In the genomic region with DNA sequence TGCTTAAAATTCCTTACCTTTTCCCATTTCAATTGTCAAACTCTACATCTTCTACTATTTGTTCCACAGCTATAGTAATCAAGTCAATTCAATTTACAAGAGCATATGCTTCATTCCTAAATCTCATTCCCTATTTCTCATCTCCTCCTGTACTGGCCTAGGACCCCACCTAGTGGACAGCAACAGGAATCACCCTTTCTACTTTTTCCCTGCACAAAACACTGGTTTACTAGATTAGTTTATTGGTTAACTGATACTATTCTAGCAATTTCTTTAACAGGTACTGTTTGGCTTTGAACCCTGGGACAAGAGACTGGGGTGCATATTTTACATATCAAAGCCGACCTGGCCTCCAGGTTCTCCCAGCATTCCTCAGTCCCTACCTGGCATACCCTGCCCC, we compare ENCODE assay signal across 9 mouse cellular contexts.
DNase-seq lines count a peak whose midpoint lies in the region; ATAC-seq and TF ChIP-seq lines count a peak whose summit lies in the region.
"Had no signal": no experiment of that assay in that cellular context is flagged by ENCODE, and none has a peak within 500 bp of the region (broad histone marks: within the 10 kb centered on the region; RNA-seq: fewer than 3 reads in every experiment).

No protein-coding gene starts in this region.

- no peaks in the 10 kb centered on the region for H3K9me3 ChIP-seq in liver, embryonic 14.5 days (ENCODE audit: control insufficient read depth, low read length)
- H3K9me3 ChIP-seq in forebrain, embryonic 16.5 days (ENCODE audit: control insufficient read depth, low read length) = no peaks in the 10 kb centered on the region
- H3K9me3 ChIP-seq: lung, embryonic 15.5 days had no signal

- no peak overlapping the region for H3K9ac ChIP-seq in liver, embryonic 14.5 days (replicated peaks)
- H3K9ac ChIP-seq in forebrain, embryonic 16.5 days (replicated peaks; ENCODE audit: low read depth, low read length) = no peak overlapping the region
- H3K9ac ChIP-seq: lung, embryonic 15.5 days had no signal

- TF ChIP-seq CTCF in layer of hippocampus, adult 2 months (conservative IDR thresholded peaks at IDR 0.05) = peak; percentile 94
- peak; percentile 64 for TF ChIP-seq CTCF in liver, embryonic 14.5 days (IDR thresholded peaks at IDR 0.05; ENCODE audit: low read depth)
- TF ChIP-seq CTCF in thymus, adult 2 months (IDR thresholded peaks at IDR 0.05; ENCODE audit: borderline replicate concordance, control insufficient read depth, extremely low read depth, insufficient read depth, low read length, poor library complexity) = no peak

- 8% methylated on average over 1 of the region's 1 CpGs for WGBS in liver, embryonic 14.5 days (ENCODE audit: insufficient replicate concordance)
- 40% methylated on average over 1 of the region's 1 CpGs for WGBS in thymus, adult 2 months
- WGBS in forebrain, embryonic 16.5 days = 0% methylated on average over 1 of the region's 1 CpGs

- no peak overlapping the region for H3K27ac ChIP-seq in layer of hippocampus, adult 2 months
- no peak overlapping the region for H3K27ac ChIP-seq in liver, embryonic 14.5 days
- H3K27ac ChIP-seq in thymus, adult 2 months (ENCODE audit: control insufficient read depth, insufficient read depth, low read length) = no peak overlapping the region
- no peak overlapping the region for H3K27ac ChIP-seq in forebrain, embryonic 16.5 days (ENCODE audit: low read length)
- H3K27ac ChIP-seq: lung, embryonic 15.5 days had no signal

- no peak for TF ChIP-seq EP300 in liver, embryonic 14.5 days (IDR thresholded peaks at IDR 0.05; ENCODE audit: low read depth)

- H3K27me3 ChIP-seq in liver, embryonic 14.5 days (ENCODE audit: control insufficient read depth, insufficient read depth, low read length) = no peaks in the 10 kb centered on the region
- H3K27me3 ChIP-seq in thymus, adult 2 months (ENCODE audit: control insufficient read depth, insufficient read depth, low read length) = no peaks in the 10 kb centered on the region
- no peaks in the 10 kb centered on the region for H3K27me3 ChIP-seq in forebrain, embryonic 16.5 days (replicated peaks; ENCODE audit: control insufficient read depth, insufficient read depth, low read length)
- H3K27me3 ChIP-seq: lung, embryonic 15.5 days had no signal

- H3K36me3 ChIP-seq in liver, embryonic 14.5 days (replicated peaks; ENCODE audit: control insufficient read depth, insufficient read depth, low read depth) = no peaks in the 10 kb centered on the region
- H3K36me3 ChIP-seq in thymus, adult 2 months (ENCODE audit: control insufficient read depth, insufficient read depth, low read length) = no peaks in the 10 kb centered on the region
- H3K36me3 ChIP-seq in forebrain, embryonic 16.5 days (ENCODE audit: control insufficient read depth, insufficient read depth) = no peaks in the 10 kb centered on the region
- H3K36me3 ChIP-seq: lung, embryonic 15.5 days had no signal

- H3K4me3 ChIP-seq in layer of hippocampus, adult 2 months = no peak overlapping the region
- no peak overlapping the region for H3K4me3 ChIP-seq in liver, embryonic 14.5 days (ENCODE audit: insufficient read depth in 1 of 2, low read depth in 2 of 2, low read length in 2 of 2)
- no peak overlapping the region for H3K4me3 ChIP-seq in thymus, adult 2 months (ENCODE audit: control insufficient read depth, insufficient read depth, low read length)
- H3K4me3 ChIP-seq in forebrain, embryonic 16.5 days (replicated peaks; ENCODE audit: low read length) = no peak overlapping the region
- H3K4me3 ChIP-seq: lung, embryonic 15.5 days had no signal

- H3K4me2 ChIP-seq in liver, embryonic 14.5 days (ENCODE audit: low read depth) = no peak overlapping the region
- H3K4me2 ChIP-seq in forebrain, embryonic 16.5 days (ENCODE audit: low read length) = no peak overlapping the region
- H3K4me2 ChIP-seq: lung, embryonic 15.5 days had no signal

- H3K4me1 ChIP-seq in liver, embryonic 14.5 days (replicated peaks; ENCODE audit: control insufficient read depth in 2 of 2, insufficient read depth in 2 of 2, low read length in 1 of 2) = no peaks in the 10 kb centered on the region
- no peaks in the 10 kb centered on the region for H3K4me1 ChIP-seq in thymus, adult 2 months (replicated peaks; ENCODE audit: control insufficient read depth, insufficient read depth, low read length)
- no peaks in the 10 kb centered on the region for H3K4me1 ChIP-seq in forebrain, embryonic 16.5 days (replicated peaks; ENCODE audit: control insufficient read depth, insufficient read depth, low read length)
- H3K4me1 ChIP-seq: lung, embryonic 15.5 days had no signal

- TF ChIP-seq POLR2A in thymus, adult 2 months (IDR thresholded peaks at IDR 0.05; ENCODE audit: control insufficient read depth, extremely low read depth, insufficient read depth, low read length, poor library complexity) = no peak

- DNase-seq in cerebellum, adult 18-20 months = peak; percentile 53 to 63
- no peak for DNase-seq in cerebellum, postnatal 4 days (ENCODE audit: low spot score in 2 of 2)
- DNase-seq in layer of hippocampus, adult 2 months (ENCODE audit: low spot score in 2 of 2) = peak in 1 of 2 experiments; percentile 43
- DNase-seq in layer of hippocampus, postnatal 36 days = no peak
- DNase-seq in adrenal gland, postnatal 36 days = peak; percentile 24 to 54
- no peak for DNase-seq in liver, embryonic 14.5 days (ENCODE audit: low read depth in 3 of 3, low spot score in 3 of 3)
- DNase-seq in thymus, adult 2 months = no peak

- no peak for ATAC-seq in liver, embryonic 14.5 days (ENCODE audit: insufficient read depth)
- ATAC-seq in forebrain, embryonic 16.5 days = no peak

Comparison
In these comparisons a context has a peak if more than half of its experiments do, and no peak if none do; other contexts are left out.
1. DNase-seq: peak in cerebellum, adult 18-20 months (2 of 2) and adrenal gland, postnatal 36 days (2 of 2); none in cerebellum, postnatal 4 days (0 of 2), layer of hippocampus, postnatal 36 days (0 of 2), liver, embryonic 14.5 days (0 of 3) and thymus, adult 2 months (single experiment).